Mouse (Mus musculus) bone marrow macrophage, adult 2 months (primary cell): Measurements from ENCODE around the gene Syn2. TPM values are rescaled to one million over a fixed set of nuclear protein-coding genes. Genes with fewer than 3 reads are reported as not detected.

Experiments
- H3K27ac ChIP-seq: 2 replicates; pipeline ENCODE4 v1.5.1; 2012; ENCODE audit warnings: low read depth, low read length; ENCODE audit not compliant: insufficient read depth
- H3K4me1 ChIP-seq: 2 replicates; pipeline ENCODE4 v1.6.1; 2012; ENCODE audit warnings: low read length; ENCODE audit not compliant: control insufficient read depth, insufficient read depth
- H3K4me3 ChIP-seq: 2 replicates; pipeline ENCODE4 v1.5.1; 2012; ENCODE audit warnings: mild to moderate bottlenecking, low read length, moderate library complexity; ENCODE audit not compliant: insufficient read depth
- CTCF ChIP-seq: IDR thresholded peaks from 2 replicates; pipeline ENCODE4 v1.5.1; 2012; ENCODE audit warnings: low read depth, mild to moderate bottlenecking, low read length, moderate library complexity
- POLR2A ChIP-seq: IDR thresholded peaks from 2 replicates; pipeline ENCODE4 v1.6.1; 2012; ENCODE audit warnings: mild to moderate bottlenecking, low read depth, low read length, borderline replicate concordance
- polyA plus RNA-seq: library from polyadenylated mRNA; stranded (reverse); fragments of >200 nt; gene quantifications from 2 replicates; pipeline ENCODE4 v1.2.4, GENCODE M21; 2012; ENCODE audit not compliant: missing spikeins, insufficient read depth, insufficient read length

Gene Syn2
- polyA plus RNA-seq, 1 experiment = not detected

GRCm38 (mm10) chr6:115313910-115314309 lies 179.2 kb downstream of the Syn2 start:
- TF ChIP-seq CTCF (no peak), POLR2A (no peak)
- peaks cover 34% of the 10 kb centered on the region for H3K4me1 ChIP-seq
- no peak overlapping the region for H3K4me3 ChIP-seq
- H3K27ac ChIP-seq = no peak overlapping the region

DNA sequence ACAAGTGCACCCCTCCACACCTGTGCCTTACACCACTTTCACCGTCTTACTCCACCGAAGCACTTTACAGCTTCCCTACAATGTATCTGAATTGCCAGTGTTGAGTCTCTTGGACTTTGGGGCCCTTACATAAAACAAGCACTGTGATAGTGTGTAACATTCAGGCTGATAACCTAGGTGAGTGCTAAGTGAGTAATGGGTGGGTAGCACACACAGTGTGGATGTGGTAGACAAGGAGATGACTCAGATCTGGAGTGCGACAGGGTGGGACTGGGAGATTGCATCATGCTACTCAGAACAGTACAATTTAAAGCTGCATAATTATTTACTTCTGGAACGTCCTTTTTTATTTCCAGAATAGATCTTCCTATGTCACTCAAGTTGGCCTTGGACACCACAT lies 181.1 kb downstream of the Syn2 start:
- Histone ChIP-seq H3K27ac (no peak overlapping the region), H3K4me3 (no peak overlapping the region)
- TF ChIP-seq POLR2A (no peak), CTCF (no peak)

GRCm38 (mm10) chr6:115316811-115317221 lies 182.1 kb downstream of the Syn2 start:
- TF ChIP-seq CTCF = no peak
- no peak for TF ChIP-seq POLR2A
- Histone ChIP-seq H3K27ac (peak overlapping the region; percentile 11; the same call in 1 of the 2 replicates), H3K4me1 (peaks cover 40% of the 10 kb centered on the region), H3K4me3 (no peak overlapping the region)

More for the DNA sequence above, 181.1 kb downstream of the Syn2 start:
- H3K4me1 ChIP-seq = peaks cover 33% of the 10 kb centered on the region

- peaks cover 44% of the 10 kb centered on the region for H3K4me1 ChIP-seq
- no peak overlapping the region for H3K4me3 ChIP-seq
- TF ChIP-seq POLR2A (no peak), CTCF (no peak)
- no peak overlapping the region for H3K27ac ChIP-seq
Measured at GRCm38 (mm10) chr6:115318811-115319210, 184.1 kb downstream of the Syn2 start.

DNA sequence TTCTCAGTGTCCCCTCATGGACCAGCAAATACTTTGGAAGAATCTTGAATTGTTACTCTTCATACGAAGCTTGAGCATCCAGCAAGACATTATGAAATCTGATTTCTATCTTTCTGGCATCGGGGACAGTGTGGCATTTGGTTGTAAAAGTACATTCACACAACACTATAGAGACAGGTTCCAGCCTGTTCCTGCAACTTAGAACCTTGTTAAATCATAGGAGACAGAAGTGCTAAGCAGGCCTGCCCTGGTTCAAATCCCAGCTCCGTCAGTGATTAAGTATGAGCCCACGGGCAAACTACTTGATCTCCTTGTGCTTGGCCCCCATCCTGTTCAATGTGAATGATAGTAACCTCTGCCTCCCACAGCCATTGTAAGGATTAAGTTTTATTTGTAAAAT lies 185.0 kb downstream of the Syn2 start:
- no peak for TF ChIP-seq CTCF
- no peak for TF ChIP-seq POLR2A
- no peak overlapping the region for H3K27ac ChIP-seq
- H3K4me1 ChIP-seq = peaks cover 44% of the 10 kb centered on the region
- H3K4me3 ChIP-seq = no peak overlapping the region

GRCm38 (mm10) chr6:115320927-115321714 lies 186.4 kb downstream of the Syn2 start:
- peak overlapping the region; percentile 63 for H3K27ac ChIP-seq
- H3K4me1 ChIP-seq = peaks cover 43% of the 10 kb centered on the region
- TF ChIP-seq CTCF (no peak), POLR2A (no peak)
- H3K4me3 ChIP-seq = peak overlapping the region; percentile 26; the same call in 1 of the 2 replicates

DNA sequence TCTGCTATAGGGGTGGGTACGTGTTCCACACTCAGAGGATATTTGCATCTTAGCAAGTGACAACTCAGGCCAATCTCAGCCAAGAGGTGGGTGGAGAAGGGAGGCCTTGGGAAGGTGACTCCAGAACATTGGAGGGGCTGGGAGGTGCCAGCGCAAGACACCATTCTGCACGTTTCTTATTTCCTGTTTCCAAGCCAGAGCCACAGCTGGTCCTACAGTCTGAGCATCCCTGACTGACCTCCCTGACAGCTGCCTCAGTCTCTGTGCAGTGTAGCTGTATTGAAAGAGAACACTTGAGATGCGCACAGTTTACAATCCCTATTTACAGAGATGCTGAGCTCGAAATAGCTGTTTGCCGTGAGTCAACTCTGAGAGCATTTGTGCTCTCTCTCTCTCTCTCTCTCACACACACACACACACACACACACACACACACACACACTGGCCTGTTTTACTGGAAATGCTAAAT lies 187.2 kb downstream of the Syn2 start:
- Histone ChIP-seq H3K27ac (peak overlapping the region; percentile 63), H3K4me3 (peak overlapping the region; percentile 26; the same call in 1 of the 2 replicates), H3K4me1 (peaks cover 38% of the 10 kb centered on the region)
- TF ChIP-seq POLR2A (no peak), CTCF (no peak)

DNA sequence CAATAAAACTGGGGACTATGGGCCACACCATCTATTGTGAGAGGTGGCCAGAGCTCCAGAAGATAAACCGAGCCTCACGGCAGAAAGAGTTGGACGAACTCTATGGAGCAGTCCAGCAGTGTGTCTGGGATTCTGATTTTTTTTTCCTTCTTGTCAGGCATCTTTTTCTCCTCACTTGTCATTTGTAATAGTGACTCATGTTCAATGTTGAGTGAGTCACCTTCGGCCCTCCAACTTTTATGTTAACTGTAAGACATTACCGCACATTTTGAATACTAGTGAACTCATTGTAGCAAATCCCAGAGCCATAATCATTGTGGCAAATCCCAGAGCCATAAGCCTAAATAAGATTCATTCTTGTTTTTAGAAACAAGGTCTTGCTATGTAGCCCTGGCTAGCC lies 188.3 kb downstream of the Syn2 start:
- H3K4me1 ChIP-seq = peaks cover 33% of the 10 kb centered on the region
- TF ChIP-seq POLR2A (no peak), CTCF (no peak)
- H3K4me3 ChIP-seq = no peak overlapping the region
- H3K27ac ChIP-seq = no peak overlapping the region

DNA sequence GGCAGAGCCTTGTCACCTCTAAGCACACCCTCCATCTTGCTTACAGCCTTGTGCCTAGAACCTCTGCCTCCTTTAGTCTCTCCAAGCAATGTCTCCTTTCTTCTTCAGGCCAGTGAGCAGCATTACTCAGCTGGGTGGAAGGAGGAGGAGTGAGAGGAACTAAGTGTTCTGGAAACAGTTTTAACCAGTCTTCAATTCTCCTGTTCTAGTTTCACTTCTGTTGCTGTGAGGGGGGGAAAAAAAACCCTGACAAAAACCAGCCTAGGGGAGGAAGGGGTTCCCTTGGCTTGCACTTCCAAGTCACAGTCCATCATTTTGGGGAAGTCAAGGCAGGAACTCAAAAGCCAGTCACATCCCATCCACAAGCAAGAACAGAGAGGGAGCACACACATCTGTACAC lies 196.3 kb downstream of the Syn2 start:
- H3K4me1 ChIP-seq = peaks cover 43% of the 10 kb centered on the region
- peak overlapping the region; percentile 22 for H3K27ac ChIP-seq
- H3K4me3 ChIP-seq = no peak overlapping the region
- TF ChIP-seq POLR2A (no peak), CTCF (no peak)

Other genes with a start within 250 kb of the Syn2 start
- gene Vgll4, start 164.9 kb upstream of the Syn2 start, polyA plus RNA-seq = 30.3 and 39.5 TPM in 2 replicates
- 12.9 and 18.8 TPM in 2 replicates for gene Tamm41, start 97.0 kb upstream of the Syn2 start, polyA plus RNA-seq
- gene Gm17482, start 92.4 kb downstream of the Syn2 start, polyA plus RNA-seq = not detected in 2 replicates
- gene Timp4, start 117.3 kb downstream of the Syn2 start, polyA plus RNA-seq = not detected in 2 replicates
- 32.2 and 41.1 TPM in 2 replicates for gene Pparg, start 226.0 kb downstream of the Syn2 start, polyA plus RNA-seq